Mouse (Mus musculus): ENCODE results near the gene Ano9. TPM values are rescaled to one million over a fixed set of nuclear protein-coding genes. Genes with fewer than 3 reads are reported as not detected.

Ano9 gene
- 0.22 and 0.51 TPM in 2 replicates for polyA plus RNA-seq (2015; fragmentation: Nextera tagmentation; extraction: Ambion mirVana)

GRCm38 (mm10) chr7:141117636-141118035, at the start of gene Ano9:
Gene Ano9 (minus strand): TSS chr7:141117806.

GRCm38 (mm10) chr7:141122245-141122644, 4.6 kb upstream of the Ano9 start, which contains the start of gene Ptdss2:
Gene Ptdss2 (plus strand): TSS chr7:141122382.

GRCm38 (mm10) chr7:141099911-141100691, 17.5 kb downstream of the Ano9 start, which contains the start of gene Sigirr:
Gene Sigirr (minus strand): TSS chr7:141100572.

GRCm38 (mm10) chr7:141077841-141078240, 39.8 kb downstream of the Ano9 start, which contains the start of gene Pkp3:
Gene Pkp3 (plus strand): TSS chr7:141078218.

GRCm38 (mm10) chr7:141060426-141061242, 57.0 kb downstream of the Ano9 start, which contains the start of gene B4galnt4:
Gene B4galnt4 (plus strand): TSS chr7:141061104.

Other genes starting within 250 kb of the Ano9 start
- gene Psmd13, start 235.8 kb downstream of the Ano9 start, polyA plus RNA-seq (2015; fragmentation: Nextera tagmentation; extraction: Ambion mirVana), result 242 and 248 TPM in 2 replicates
- 82.3 and 96.7 TPM in 2 replicates for gene Sirt3, start 235.5 kb downstream of the Ano9 start, polyA plus RNA-seq (2015; fragmentation: Nextera tagmentation; extraction: Ambion mirVana)
- 2.2 and 3.0 TPM in 2 replicates for gene Cox8b, start 217.4 kb downstream of the Ano9 start, polyA plus RNA-seq (2015; fragmentation: Nextera tagmentation; extraction: Ambion mirVana)
- 1.2 TPM in 2 replicates for gene Nlrp6, start 196.9 kb downstream of the Ano9 start, polyA plus RNA-seq (2015; fragmentation: Nextera tagmentation; extraction: Ambion mirVana)
- gene Pgghg, start 176.4 kb downstream of the Ano9 start, polyA plus RNA-seq (2015; fragmentation: Nextera tagmentation; extraction: Ambion mirVana), result 7.1 and 7.4 TPM in 2 replicates
- 1.3 and 2.4 TPM in 2 replicates for gene Ifitm5, start 167.5 kb downstream of the Ano9 start, polyA plus RNA-seq (2015; fragmentation: Nextera tagmentation; extraction: Ambion mirVana)
- gene Gm45717, start 161.9 kb downstream of the Ano9 start, polyA plus RNA-seq (2015; fragmentation: Nextera tagmentation; extraction: Ambion mirVana), result not detected in 2 replicates
- 257 and 296 TPM in 2 replicates for gene Ifitm2, start 161.8 kb downstream of the Ano9 start, polyA plus RNA-seq (2015; fragmentation: Nextera tagmentation; extraction: Ambion mirVana)
- gene Ifitm1, start 150.6 kb downstream of the Ano9 start, polyA plus RNA-seq (2015; fragmentation: Nextera tagmentation; extraction: Ambion mirVana), result 43.2 and 67.3 TPM in 2 replicates
- gene Ifitm3, start 107.0 kb downstream of the Ano9 start, polyA plus RNA-seq (2015; fragmentation: Nextera tagmentation; extraction: Ambion mirVana), result 166 and 167 TPM in 2 replicates
- gene Ifitm6, start 99.9 kb downstream of the Ano9 start, polyA plus RNA-seq (2015; fragmentation: Nextera tagmentation; extraction: Ambion mirVana), result 4.0 and 4.5 TPM in 2 replicates
- not detected in 2 replicates for gene Gm17387, start 88.7 kb downstream of the Ano9 start, polyA plus RNA-seq (2015; fragmentation: Nextera tagmentation; extraction: Ambion mirVana)
- gene B4galnt4, start 56.7 kb downstream of the Ano9 start, polyA plus RNA-seq (2015; fragmentation: Nextera tagmentation; extraction: Ambion mirVana), result 38.2 and 39.6 TPM in 2 replicates
- 0.28 TPM in 1 of 2 replicates, not detected in the other for gene Pkp3, start 39.6 kb downstream of the Ano9 start, polyA plus RNA-seq (2015; fragmentation: Nextera tagmentation; extraction: Ambion mirVana)
- 2.2 and 3.4 TPM in 2 replicates for gene Sigirr, start 17.2 kb downstream of the Ano9 start, polyA plus RNA-seq (2015; fragmentation: Nextera tagmentation; extraction: Ambion mirVana)
- 79.0 and 88.5 TPM in 2 replicates for gene Ptdss2, start 4.6 kb upstream of the Ano9 start, polyA plus RNA-seq (2015; fragmentation: Nextera tagmentation; extraction: Ambion mirVana)
- gene Rnh1, start 55.1 kb upstream of the Ano9 start, polyA plus RNA-seq (2015; fragmentation: Nextera tagmentation; extraction: Ambion mirVana), result 56.1 and 58.4 TPM in 2 replicates
- 234 and 238 TPM in 2 replicates for gene Hras, start 76.2 kb upstream of the Ano9 start, polyA plus RNA-seq (2015; fragmentation: Nextera tagmentation; extraction: Ambion mirVana)
- gene Lrrc56, start 76.4 kb upstream of the Ano9 start, polyA plus RNA-seq (2015; fragmentation: Nextera tagmentation; extraction: Ambion mirVana), result 4.5 and 5.7 TPM in 2 replicates
- gene Lmntd2, start 96.3 kb upstream of the Ano9 start, polyA plus RNA-seq (2015; fragmentation: Nextera tagmentation; extraction: Ambion mirVana), result 0.18 and 0.44 TPM in 2 replicates
- gene Rassf7, start 98.1 kb upstream of the Ano9 start, polyA plus RNA-seq (2015; fragmentation: Nextera tagmentation; extraction: Ambion mirVana), result 18.2 and 21.4 TPM in 2 replicates
- 32.1 and 33.6 TPM in 2 replicates for gene Phrf1, start 111.0 kb upstream of the Ano9 start, polyA plus RNA-seq (2015; fragmentation: Nextera tagmentation; extraction: Ambion mirVana)
- gene Irf7, start 148.7 kb upstream of the Ano9 start, polyA plus RNA-seq (2015; fragmentation: Nextera tagmentation; extraction: Ambion mirVana), result 4.4 and 5.6 TPM in 2 replicates
- 0.20 TPM in 1 of 2 replicates, not detected in the other for gene Cdhr5, start 159.0 kb upstream of the Ano9 start, polyA plus RNA-seq (2015; fragmentation: Nextera tagmentation; extraction: Ambion mirVana)
- 6.4 and 7.7 TPM in 2 replicates for gene Sct, start 161.3 kb upstream of the Ano9 start, polyA plus RNA-seq (2015; fragmentation: Nextera tagmentation; extraction: Ambion mirVana)
- gene Drd4, start 174.2 kb upstream of the Ano9 start, polyA plus RNA-seq (2015; fragmentation: Nextera tagmentation; extraction: Ambion mirVana), result 0.62 and 1.3 TPM in 2 replicates
- gene Deaf1, start 209.9 kb upstream of the Ano9 start, polyA plus RNA-seq (2015; fragmentation: Nextera tagmentation; extraction: Ambion mirVana), result 212 and 254 TPM in 2 replicates
- 41.4 and 42.7 TPM in 2 replicates for gene Tmem80, start 209.9 kb upstream of the Ano9 start, polyA plus RNA-seq (2015; fragmentation: Nextera tagmentation; extraction: Ambion mirVana)
- 0.45 and 0.84 TPM in 2 replicates for gene Eps8l2, start 221.1 kb upstream of the Ano9 start, polyA plus RNA-seq (2015; fragmentation: Nextera tagmentation; extraction: Ambion mirVana)

Data from neural tube, postnatal 0 days (tissue).